Mouse (Mus musculus) heart, embryonic 15.5 days (tissue): ENCODE results near the gene Cav3. TPM values are rescaled to one million over a fixed set of nuclear protein-coding genes. Genes with fewer than 3 reads are reported as not detected.

Experiments
- ATAC-seq: fragments of 200-750 bp; cut with Nextera tagmentation; replicated peaks from 2 replicates; pipeline ENCODE4 v1.8.0; 2017; ENCODE audit warnings: low read depth, moderate TSS enrichment; ENCODE audit not compliant: insufficient number of reproducible peaks, insufficient read depth, low FRiP score
- H3K27ac ChIP-seq: fragments of 300-500 bp; sonication (generic); 2 replicates; pipeline ENCODE4 v1.5.1; 2015; ENCODE audit warnings: mild to moderate bottlenecking, inconsistent platforms
- H3K27me3 ChIP-seq: fragments of 300-500 bp; sonication (generic); 2 replicates; pipeline ENCODE4 v1.6.1; 2015; ENCODE audit warnings: inconsistent platforms
- H3K36me3 ChIP-seq: fragments of 300-500 bp; sonication (generic); 2 replicates; pipeline ENCODE4 v1.6.1; 2015; ENCODE audit warnings: mild to moderate bottlenecking, inconsistent platforms
- H3K4me1 ChIP-seq: fragments of 300-500 bp; sonication (generic); replicated peaks from 2 replicates; pipeline ENCODE4 v1.6.1; 2015; ENCODE audit warnings: inconsistent platforms
- H3K4me2 ChIP-seq: fragments of 300-500 bp; sonication (generic); 2 replicates; pipeline ENCODE4 v1.6.1; 2015; ENCODE audit warnings: inconsistent platforms, mild to moderate bottlenecking, moderate library complexity
- H3K4me3 ChIP-seq: fragments of 300-500 bp; sonication (generic); 2 replicates; pipeline ENCODE4 v1.5.1; 2015; ENCODE audit warnings: mild to moderate bottlenecking, inconsistent platforms
- H3K9ac ChIP-seq: fragments of 300-500 bp; sonication (generic); 2 replicates; pipeline ENCODE4 v1.6.1; 2015; ENCODE audit warnings: mild to moderate bottlenecking, inconsistent platforms
- H3K9me3 ChIP-seq: fragments of 300-500 bp; sonication (generic); replicated peaks from 2 replicates; pipeline ENCODE4 v1.6.1; 2016; ENCODE audit warnings: inconsistent platforms
- WGBS: fragments of 180-500 bp; shearing (Covaris S2); methylation state at CpG from one replicate; pipeline ENCODE4 v1.1.7; 2015; ENCODE audit warnings: mixed read lengths; 5-methylcytosine and 5-hydroxymethylcytosine counted together
- polyA plus RNA-seq: library from polyadenylated mRNA; unstranded; fragments of >200 nt; fragmentation: Nextera tagmentation; extraction: Ambion mirVana; gene quantifications from 2 replicates; pipeline ENCODE4 v1.2.1, GENCODE M21; 2015

Cav3 gene
- polyA plus RNA-seq, 1 experiment from 2014 or later: 110 TPM

- no peaks in the 10 kb centered on the region for H3K4me1 ChIP-seq
Observed at GRCm38 (mm10) chr6:112517991-112518390, 58.7 kb downstream of the Cav3 start.

More at GRCm38 (mm10) chr6:112517991-112518390, 58.7 kb downstream of the Cav3 start:
- no peak overlapping the region for H3K9ac ChIP-seq
- H3K27ac ChIP-seq: no peak overlapping the region
- H3K4me2 ChIP-seq: no peak overlapping the region
- no peaks in the 10 kb centered on the region for H3K9me3 ChIP-seq
- no peaks in the 10 kb centered on the region for H3K36me3 ChIP-seq
- H3K27me3 ChIP-seq: 0 out of 2 replicates have a peak, but pooled peaks cover 5% of the 10 kb centered on the region
- WGBS: 72% methylated on average over 3 of the region's 3 CpGs
- ATAC-seq: no peak
- no peak overlapping the region for H3K4me3 ChIP-seq

Other genes with a start within 250 kb of the Cav3 start
- gene Lmcd1, start 185.7 kb upstream of the Cav3 start, polyA plus RNA-seq: 49.9 and 54.5 TPM in 2 replicates
- 2.6 and 3.2 TPM in 2 replicates for gene Ssu2, start 71.5 kb upstream of the Cav3 start, polyA plus RNA-seq
- 0.21 and 0.30 TPM in 2 replicates for gene Oxtr, start 30.4 kb downstream of the Cav3 start, polyA plus RNA-seq
- 16.9 and 20.7 TPM in 2 replicates for gene Rad18, start 237.2 kb downstream of the Cav3 start, polyA plus RNA-seq